Mouse (Mus musculus): ENCODE measurements around the gene Gcnt1. TPM values are rescaled to one million over a fixed set of nuclear protein-coding genes. Genes with fewer than 3 reads are reported as not detected.

The Gcnt1 gene
- polyA plus RNA-seq, 1 experiment from 2014 or later = 0.58 TPM

DNA sequence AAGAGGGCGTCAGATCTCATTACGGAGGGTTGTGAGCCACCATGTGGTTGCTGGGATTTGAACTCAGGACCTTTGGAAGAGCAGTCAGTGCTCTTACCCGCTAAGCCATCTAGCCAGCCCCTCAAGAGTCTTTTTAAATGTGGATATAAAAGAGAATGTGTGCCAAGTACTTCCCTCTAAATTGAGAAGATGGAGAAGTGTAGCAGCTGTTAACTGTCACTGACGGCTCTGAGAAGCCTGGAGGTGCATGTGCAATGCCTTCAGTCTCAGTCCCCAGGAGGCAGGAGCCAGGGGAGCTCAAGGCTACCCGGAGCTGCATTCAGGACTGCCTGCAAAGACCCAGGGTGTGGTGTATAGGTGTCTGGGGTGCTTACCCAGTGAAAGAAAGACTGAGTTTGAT lies 25.3 kb upstream of the Gcnt1 start:
- 64% methylated on average over 5 of the region's 5 CpGs for WGBS
- Histone ChIP-seq H3K27ac (ENCODE audit: low read length) (no peak overlapping the region), H3K36me3 (ENCODE audit: control insufficient read depth, insufficient read depth) (peaks cover 6% of the 10 kb centered on the region), H3K27me3 (replicated peaks; ENCODE audit: control insufficient read depth, insufficient read depth, low read length) (no peaks in the 10 kb centered on the region; the same call in 1 of the 2 replicates), H3K9me3 (ENCODE audit: control insufficient read depth, low read length) (no peaks in the 10 kb centered on the region), H3K4me1 (replicated peaks; ENCODE audit: control insufficient read depth, insufficient read depth, low read length) (peaks cover 8% of the 10 kb centered on the region), H3K4me3 (replicated peaks; ENCODE audit: low read length) (no peak overlapping the region), H3K9ac (replicated peaks; ENCODE audit: low read depth, low read length) (no peak overlapping the region), H3K4me2 (ENCODE audit: low read length) (no peak overlapping the region)
- ATAC-seq = no peak

DNA sequence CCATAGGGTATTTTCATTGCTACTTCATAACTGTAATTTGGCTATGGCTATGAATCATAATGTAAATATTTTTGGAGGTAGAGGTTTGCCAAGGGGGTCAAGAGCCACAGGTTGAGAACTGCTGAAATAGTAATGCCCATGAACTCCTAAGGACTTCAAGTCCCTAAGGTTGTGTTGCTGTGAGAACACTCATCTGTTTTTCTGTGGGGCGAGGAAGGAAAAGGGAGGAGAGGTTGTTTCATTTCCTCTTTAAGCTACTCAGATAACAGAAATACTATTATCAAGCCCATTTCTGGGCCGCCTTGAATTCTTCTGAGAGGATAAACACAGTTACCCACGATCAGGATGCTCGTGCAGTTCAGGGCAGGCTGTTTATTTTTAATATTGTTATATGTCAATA lies 24.2 kb upstream of the Gcnt1 start:
- no peak for ATAC-seq
- H3K36me3 ChIP-seq (ENCODE audit: control insufficient read depth, insufficient read depth) = peaks cover 6% of the 10 kb centered on the region
- H3K27me3 ChIP-seq (replicated peaks; ENCODE audit: control insufficient read depth, insufficient read depth, low read length) = no peaks in the 10 kb centered on the region; the same call in 1 of the 2 replicates
- H3K4me2 ChIP-seq (ENCODE audit: low read length) = no peak overlapping the region
- 88% methylated on average over 4 of the region's 4 CpGs for WGBS
- no peak overlapping the region for H3K9ac ChIP-seq (replicated peaks; ENCODE audit: low read depth, low read length)
- H3K9me3 ChIP-seq (ENCODE audit: control insufficient read depth, low read length) = no peaks in the 10 kb centered on the region
- peaks cover 8% of the 10 kb centered on the region for H3K4me1 ChIP-seq (replicated peaks; ENCODE audit: control insufficient read depth, insufficient read depth, low read length)
- no peak overlapping the region for H3K27ac ChIP-seq (ENCODE audit: low read length)
- no peak overlapping the region for H3K4me3 ChIP-seq (replicated peaks; ENCODE audit: low read length)

DNA sequence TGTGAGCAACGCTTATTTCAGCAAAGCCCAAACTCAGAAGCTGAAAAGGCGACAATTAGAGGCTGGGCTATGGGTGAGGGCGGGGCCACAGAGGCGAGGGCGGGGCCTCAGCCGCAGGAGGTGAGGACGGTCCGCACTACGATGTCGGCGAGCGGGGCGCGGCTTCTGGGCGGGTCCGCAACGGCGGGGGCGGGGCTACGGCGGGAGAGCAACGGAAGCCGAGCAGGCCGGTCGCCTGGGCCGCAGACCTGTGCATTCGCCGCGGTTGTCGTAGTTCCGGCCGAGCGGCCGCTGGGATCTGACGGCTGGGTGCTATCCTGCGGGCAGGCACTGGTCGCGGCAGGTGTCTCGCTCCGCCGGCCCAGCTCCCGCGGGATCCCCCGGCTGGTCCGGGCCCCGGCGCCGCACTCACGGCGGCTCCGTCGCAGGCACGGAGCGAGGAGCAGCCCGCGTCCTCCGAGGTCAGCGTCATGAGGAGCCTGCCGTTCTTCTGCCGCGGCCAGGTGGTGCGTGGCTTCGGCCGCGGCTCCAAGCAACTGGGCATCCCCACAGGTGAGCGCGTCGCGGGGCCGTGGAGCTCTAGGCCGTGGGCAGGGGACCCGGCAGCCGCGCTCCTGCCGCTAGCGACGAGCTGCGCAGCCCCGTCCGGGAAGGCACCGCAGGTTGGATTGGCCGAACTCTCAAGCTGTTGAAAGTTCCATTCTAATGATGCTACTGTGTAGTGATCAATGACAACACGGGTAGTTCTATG lies 21.4 kb upstream of the Gcnt1 start, which contains the start of gene Rfk:
Gene Rfk (plus strand): TSS at position 203 of the 751 bp plus-strand sequence.
- Histone ChIP-seq H3K36me3 (ENCODE audit: control insufficient read depth, insufficient read depth) (no peaks in the 10 kb centered on the region), H3K9me3 (ENCODE audit: control insufficient read depth, low read length) (no peaks in the 10 kb centered on the region), H3K4me3 (replicated peaks; ENCODE audit: low read length) (peak within 1 kb of the TSS; percentile 57), H3K9ac (replicated peaks; ENCODE audit: low read depth, low read length) (peak within 1 kb of the TSS; percentile 75), H3K4me1 (replicated peaks; ENCODE audit: control insufficient read depth, insufficient read depth, low read length) (peaks cover 8% of the 10 kb centered on the region), H3K4me2 (ENCODE audit: low read length) (peak within 1 kb of the TSS; percentile 55), H3K27me3 (replicated peaks; ENCODE audit: control insufficient read depth, insufficient read depth, low read length) (no peaks in the 10 kb centered on the region; the same call in 1 of the 2 replicates), H3K27ac (ENCODE audit: low read length) (peak within 1 kb of the TSS; percentile 24; the same call in 1 of the 2 replicates)
- peak; percentile 98 for ATAC-seq
- WGBS = 0% methylated on average over 80 of the region's 83 CpGs

DNA sequence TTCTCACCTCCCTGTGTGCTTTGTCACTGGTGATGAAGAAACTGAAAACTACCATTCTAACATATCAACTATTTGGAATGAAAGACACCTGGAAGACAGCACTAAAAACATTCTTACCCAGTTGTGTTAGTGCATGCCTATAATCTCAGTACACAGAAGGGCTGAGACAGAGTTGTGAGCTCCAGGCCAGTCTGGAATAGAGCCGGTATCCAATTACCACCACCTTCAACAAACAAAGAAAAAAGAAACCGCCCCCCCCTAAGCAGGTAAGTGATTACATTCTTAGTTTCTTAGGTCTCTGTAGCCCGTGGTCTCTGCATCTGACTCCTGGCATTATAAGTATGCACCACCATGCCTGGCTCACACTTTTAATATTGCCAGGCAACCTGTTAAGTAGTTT lies 20.2 kb upstream of the Gcnt1 start:
- Histone ChIP-seq H3K9me3 (ENCODE audit: control insufficient read depth, low read length) (no peaks in the 10 kb centered on the region), H3K4me1 (replicated peaks; ENCODE audit: control insufficient read depth, insufficient read depth, low read length) (peaks cover 8% of the 10 kb centered on the region), H3K27ac (ENCODE audit: low read length) (no peak overlapping the region), H3K4me3 (replicated peaks; ENCODE audit: low read length) (no peak overlapping the region), H3K27me3 (replicated peaks; ENCODE audit: control insufficient read depth, insufficient read depth, low read length) (no peaks in the 10 kb centered on the region; the same call in 1 of the 2 replicates), H3K9ac (replicated peaks; ENCODE audit: low read depth, low read length) (no peak overlapping the region), H3K36me3 (ENCODE audit: control insufficient read depth, insufficient read depth) (no peaks in the 10 kb centered on the region), H3K4me2 (ENCODE audit: low read length) (no peak overlapping the region)
- WGBS = 10% methylated on average over 3 of the region's 3 CpGs
- ATAC-seq = no peak

DNA sequence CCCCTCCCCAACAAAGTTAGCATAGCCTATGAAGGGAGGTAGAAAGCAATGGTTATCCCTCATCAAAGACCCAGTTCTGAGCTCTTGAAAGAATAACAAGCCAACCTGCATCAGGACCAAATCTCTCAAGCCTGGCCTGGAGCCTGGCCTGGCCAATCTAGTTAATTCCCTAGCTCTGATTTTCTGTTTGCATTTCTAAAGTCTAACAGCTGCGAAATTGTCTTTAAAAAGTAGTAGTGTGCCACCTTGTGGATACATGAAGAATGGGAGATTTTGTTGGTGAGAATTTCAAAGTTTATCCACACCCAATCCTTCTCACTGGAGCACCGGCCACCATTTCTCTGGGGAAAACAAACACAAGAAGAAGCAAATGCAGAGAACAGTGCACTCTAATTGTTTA lies 15.8 kb upstream of the Gcnt1 start:
- Histone ChIP-seq H3K9me3 (ENCODE audit: control insufficient read depth, low read length) (no peaks in the 10 kb centered on the region), H3K27ac (ENCODE audit: low read length) (no peak overlapping the region), H3K27me3 (replicated peaks; ENCODE audit: control insufficient read depth, insufficient read depth, low read length) (no peaks in the 10 kb centered on the region; the same call in 1 of the 2 replicates), H3K4me2 (ENCODE audit: low read length) (no peak overlapping the region), H3K4me3 (replicated peaks; ENCODE audit: low read length) (no peak overlapping the region), H3K36me3 (ENCODE audit: control insufficient read depth, insufficient read depth) (no peaks in the 10 kb centered on the region), H3K4me1 (replicated peaks; ENCODE audit: control insufficient read depth, insufficient read depth, low read length) (no peaks in the 10 kb centered on the region), H3K9ac (replicated peaks; ENCODE audit: low read depth, low read length) (no peak overlapping the region)
- ATAC-seq = peak; percentile 63
- WGBS = 16% methylated on average over 2 of the region's 2 CpGs

DNA sequence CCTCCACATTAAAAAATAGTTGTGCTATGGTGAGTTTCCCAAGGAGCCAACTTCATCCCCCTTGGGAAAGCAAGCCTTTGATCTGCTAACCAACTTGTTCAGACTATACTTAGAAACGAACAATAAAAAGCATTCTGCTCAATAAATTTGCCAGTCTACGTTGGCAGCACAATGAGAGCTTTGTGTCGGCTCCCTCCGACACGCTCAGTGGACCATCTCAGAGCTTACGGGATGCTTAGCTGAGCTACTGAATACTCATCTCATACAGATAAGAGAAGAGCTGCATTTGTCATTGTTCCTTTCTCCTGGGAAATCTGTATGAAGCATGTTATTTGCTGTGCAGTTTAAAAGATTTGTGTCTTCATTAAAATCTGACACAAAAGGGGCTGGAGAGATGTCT lies 13.8 kb upstream of the Gcnt1 start:
- Histone ChIP-seq H3K9ac (replicated peaks; ENCODE audit: low read depth, low read length) (no peak overlapping the region), H3K4me3 (replicated peaks; ENCODE audit: low read length) (no peak overlapping the region), H3K4me1 (replicated peaks; ENCODE audit: control insufficient read depth, insufficient read depth, low read length) (no peaks in the 10 kb centered on the region), H3K36me3 (ENCODE audit: control insufficient read depth, insufficient read depth) (no peaks in the 10 kb centered on the region), H3K4me2 (ENCODE audit: low read length) (no peak overlapping the region), H3K27me3 (replicated peaks; ENCODE audit: control insufficient read depth, insufficient read depth, low read length) (no peaks in the 10 kb centered on the region), H3K9me3 (ENCODE audit: control insufficient read depth, low read length) (no peaks in the 10 kb centered on the region), H3K27ac (ENCODE audit: low read length) (no peak overlapping the region)
- no peak for ATAC-seq
- WGBS = 16% methylated on average over 6 of the region's 6 CpGs

DNA sequence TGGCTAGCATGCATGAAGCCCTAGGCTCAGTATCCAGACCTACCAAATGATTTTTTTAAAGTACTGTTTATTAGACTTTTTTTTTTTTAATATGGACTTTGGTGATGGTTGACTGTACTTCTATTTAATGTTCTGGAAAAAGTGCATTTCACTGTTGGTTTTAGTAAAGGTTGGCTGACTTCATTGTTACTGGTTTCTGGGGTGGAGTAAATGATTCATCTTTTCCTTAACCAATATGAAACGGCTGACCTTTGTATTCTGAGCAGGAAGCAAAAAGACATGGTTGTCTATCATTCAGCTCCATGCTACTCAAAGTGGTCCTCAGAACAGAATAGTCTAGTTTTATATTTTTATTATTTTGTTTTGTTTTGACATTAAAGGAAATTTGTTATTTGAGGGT lies 12.8 kb upstream of the Gcnt1 start:
- H3K9ac ChIP-seq (replicated peaks; ENCODE audit: low read depth, low read length) = no peak overlapping the region
- no peaks in the 10 kb centered on the region for H3K36me3 ChIP-seq (ENCODE audit: control insufficient read depth, insufficient read depth)
- no peaks in the 10 kb centered on the region for H3K9me3 ChIP-seq (ENCODE audit: control insufficient read depth, low read length)
- no peak overlapping the region for H3K4me3 ChIP-seq (replicated peaks; ENCODE audit: low read length)
- H3K4me1 ChIP-seq (replicated peaks; ENCODE audit: control insufficient read depth, insufficient read depth, low read length) = no peaks in the 10 kb centered on the region
- H3K27me3 ChIP-seq (replicated peaks; ENCODE audit: control insufficient read depth, insufficient read depth, low read length) = no peaks in the 10 kb centered on the region
- no peak overlapping the region for H3K4me2 ChIP-seq (ENCODE audit: low read length)
- H3K27ac ChIP-seq (ENCODE audit: low read length) = no peak overlapping the region
- ATAC-seq = no peak
- WGBS = 85% methylated on average over 1 of the region's 1 CpGs

DNA sequence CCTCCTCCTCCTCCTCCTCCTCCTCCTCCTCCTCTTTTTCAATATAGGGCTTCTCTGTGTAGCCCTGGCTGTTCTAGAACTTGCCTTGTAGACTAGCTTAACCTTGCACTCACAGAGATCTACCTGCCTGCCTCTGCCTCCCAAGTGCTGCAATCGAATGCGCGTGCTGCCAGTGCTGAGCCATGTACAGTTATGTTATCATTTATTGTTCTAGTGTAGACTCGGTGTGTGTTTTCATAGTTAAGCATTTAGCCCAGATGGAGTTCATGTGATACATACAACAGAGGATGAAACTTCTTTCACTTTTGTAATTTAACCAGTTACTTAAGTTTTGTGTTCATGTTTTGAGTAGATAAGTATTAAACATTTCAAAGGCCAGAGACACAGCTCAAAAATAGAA lies 12.4 kb upstream of the Gcnt1 start:
- Histone ChIP-seq H3K27ac (ENCODE audit: low read length) (no peak overlapping the region), H3K27me3 (replicated peaks; ENCODE audit: control insufficient read depth, insufficient read depth, low read length) (no peaks in the 10 kb centered on the region), H3K4me1 (replicated peaks; ENCODE audit: control insufficient read depth, insufficient read depth, low read length) (no peaks in the 10 kb centered on the region), H3K4me3 (replicated peaks; ENCODE audit: low read length) (no peak overlapping the region), H3K4me2 (ENCODE audit: low read length) (no peak overlapping the region), H3K9ac (replicated peaks; ENCODE audit: low read depth, low read length) (no peak overlapping the region), H3K36me3 (ENCODE audit: control insufficient read depth, insufficient read depth) (no peaks in the 10 kb centered on the region), H3K9me3 (ENCODE audit: control insufficient read depth, low read length) (no peaks in the 10 kb centered on the region)
- 94% methylated on average over 4 of the region's 4 CpGs for WGBS
- no peak for ATAC-seq

DNA sequence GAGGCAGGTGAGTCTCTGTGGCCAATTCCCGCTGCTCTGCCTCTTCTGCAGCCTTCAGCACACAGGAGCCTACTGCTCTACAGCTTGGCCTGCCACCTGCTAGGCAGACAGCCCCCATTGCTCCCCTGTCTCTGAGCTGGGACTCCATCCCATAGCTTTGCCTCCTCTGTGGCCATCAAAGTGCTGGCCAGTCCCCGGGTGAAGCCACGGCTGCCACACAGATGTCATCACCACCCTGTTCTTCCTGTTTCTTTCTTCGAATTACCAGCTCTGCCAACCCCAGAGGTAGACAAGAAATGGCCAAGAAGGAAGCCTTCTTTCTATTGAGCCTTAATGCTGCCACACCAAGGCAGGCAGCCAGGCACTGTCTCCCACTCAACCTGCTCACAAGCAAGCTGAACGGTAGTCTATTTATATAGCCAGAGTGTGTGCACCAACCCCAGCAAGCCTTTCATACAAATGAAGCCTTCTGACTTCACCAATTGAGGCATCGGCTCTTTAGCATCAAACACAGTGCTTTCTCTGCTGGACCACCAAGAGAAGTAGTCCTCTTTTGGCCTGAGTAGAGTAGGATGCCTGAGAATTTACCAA lies 10.3 kb upstream of the Gcnt1 start:
- Histone ChIP-seq H3K27me3 (replicated peaks; ENCODE audit: control insufficient read depth, insufficient read depth, low read length) (no peaks in the 10 kb centered on the region), H3K27ac (ENCODE audit: low read length) (no peak overlapping the region), H3K9me3 (ENCODE audit: control insufficient read depth, low read length) (no peaks in the 10 kb centered on the region), H3K4me3 (replicated peaks; ENCODE audit: low read length) (no peak overlapping the region), H3K4me1 (replicated peaks; ENCODE audit: control insufficient read depth, insufficient read depth, low read length) (no peaks in the 10 kb centered on the region), H3K9ac (replicated peaks; ENCODE audit: low read depth, low read length) (no peak overlapping the region), H3K36me3 (ENCODE audit: control insufficient read depth, insufficient read depth) (no peaks in the 10 kb centered on the region), H3K4me2 (ENCODE audit: low read length) (no peak overlapping the region)
- 89% methylated on average over 6 of the region's 6 CpGs for WGBS
- ATAC-seq = no peak

All from forebrain, embryonic 16.5 days (tissue).